Mouse (Mus musculus) kidney, postnatal 4 days (tissue): ENCODE results near the gene Emc8.

Source experiments
- DNase-seq, 2 experiments: peaks; one replicate each; pipeline ENCODE4 v3.0.0; 2021; ENCODE audit warnings: mixed read lengths in 2 of 2

The Emc8 gene

GRCm38 (mm10) chr8:120685097-120685496, 16.7 kb upstream of the Emc8 start:
- no peak for DNase-seq

- DNase-seq: no peak
These were observed 15.7 kb upstream of the Emc8 start for GRCm38 (mm10) chr8:120684082-120684481.

GRCm38 (mm10) chr8:120683602-120684001, 15.2 kb upstream of the Emc8 start:
- DNase-seq: peak; percentile 88 to 90

GRCm38 (mm10) chr8:120681113-120681512, 12.7 kb upstream of the Emc8 start:
- no peak for DNase-seq

- DNase-seq: peak; percentile 79 to 83
These were observed 12.0 kb upstream of the Emc8 start for GRCm38 (mm10) chr8:120680405-120680804.

GRCm38 (mm10) chr8:120679629-120680387, 11.4 kb upstream of the Emc8 start:
- no peak for DNase-seq

GRCm38 (mm10) chr8:120678447-120678846, 10.1 kb upstream of the Emc8 start:
- DNase-seq: peak; percentile 93

GRCm38 (mm10) chr8:120675718-120676117, 7.3 kb upstream of the Emc8 start:
- DNase-seq: no peak

GRCm38 (mm10) chr8:120673298-120673697, 4.9 kb upstream of the Emc8 start:
- no peak for DNase-seq

GRCm38 (mm10) chr8:120672626-120673229, 4.4 kb upstream of the Emc8 start:
- no peak for DNase-seq

GRCm38 (mm10) chr8:120671775-120672174, 3.4 kb upstream of the Emc8 start:
- no peak for DNase-seq

- DNase-seq: peak; percentile 96 to 98
These were observed 606 bp downstream of the Emc8 start, which contains the start of the genes Gm27021 and Cox4i1 for GRCm38 (mm10) chr8:120667561-120668373. Gene Gm27021, minus strand, starts transcription at chr8:120668079. Gene Cox4i1, plus strand, starts transcription at chr8:120668222.

GRCm38 (mm10) chr8:120666807-120667470, 1.4 kb downstream of the Emc8 start:
- no peak for DNase-seq

GRCm38 (mm10) chr8:120665726-120666455, 2.5 kb downstream of the Emc8 start:
- no peak for DNase-seq

- no peak for DNase-seq
These were observed 3.8 kb downstream of the Emc8 start for GRCm38 (mm10) chr8:120664566-120664965.

- no peak for DNase-seq
These were observed 11.0 kb downstream of the Emc8 start for GRCm38 (mm10) chr8:120657415-120657814.

- DNase-seq: no peak
These were observed 11.9 kb downstream of the Emc8 start for GRCm38 (mm10) chr8:120656322-120657052.

- DNase-seq: no peak
These were observed 20.8 kb downstream of the Emc8 start, which contains the start of gene 1190005I06Rik for GRCm38 (mm10) chr8:120647532-120647931. Gene 1190005I06Rik, minus strand, starts transcription at chr8:120647632.

GRCm38 (mm10) chr8:120644663-120645062, 23.7 kb downstream of the Emc8 start:
- DNase-seq: peak in 1 of 2 experiments; percentile 24

- DNase-seq: no peak
These were observed 26.2 kb downstream of the Emc8 start for GRCm38 (mm10) chr8:120642031-120642662.

- no peak for DNase-seq
These were observed 27.1 kb downstream of the Emc8 start for GRCm38 (mm10) chr8:120641245-120641644.
